Comparison of ENCODE assay signal across 9 mouse cellular contexts in genomic region chr10:17385181-17385580, GRCm38 (mm10).
DNase-seq lines count a peak whose midpoint lies in the region.
"Had no signal": no experiment of that assay in that cellular context is flagged by ENCODE, and none has a peak within 500 bp of the region (broad histone marks: within the 10 kb centered on the region; RNA-seq: fewer than 3 reads in every experiment).

No protein-coding gene starts in this region.

- DNase-seq in cerebellum, postnatal 10 days: peak; percentile 22 to 43
- DNase-seq in cerebellum, adult 11 months: no peak
- peak; percentile 6 for DNase-seq in testis, postnatal 14 days (ENCODE audit: low spot score)
- no peak for DNase-seq in testis, postnatal 10 days (ENCODE audit: low spot score)
- peak; percentile 11 for DNase-seq in gastrocnemius, postnatal 10 days
- DNase-seq in mesoderm, embryonic 11.5 days (ENCODE audit: low read depth, low spot score): peak; percentile 23
- DNase-seq in neural tube, embryonic 10.5 days (ENCODE audit: extremely low spot score, low spot score): no peak
- no peak for DNase-seq in thymus, postnatal 14 days
- DNase-seq: thymus, adult 18-20 months had no signal

Comparison
In these comparisons a context has a peak if more than half of its experiments do, and no peak if none do; other contexts are left out.
1. DNase-seq: peak in cerebellum, postnatal 10 days (2 of 2), testis, postnatal 14 days (single experiment), gastrocnemius, postnatal 10 days (single experiment) and mesoderm, embryonic 11.5 days (single experiment); none in cerebellum, adult 11 months (single experiment), testis, postnatal 10 days (single experiment), neural tube, embryonic 10.5 days (single experiment) and thymus, postnatal 14 days (single experiment).